Mouse (Mus musculus): ENCODE measurements around the gene Mast1.

The Mast1 gene

DNA sequence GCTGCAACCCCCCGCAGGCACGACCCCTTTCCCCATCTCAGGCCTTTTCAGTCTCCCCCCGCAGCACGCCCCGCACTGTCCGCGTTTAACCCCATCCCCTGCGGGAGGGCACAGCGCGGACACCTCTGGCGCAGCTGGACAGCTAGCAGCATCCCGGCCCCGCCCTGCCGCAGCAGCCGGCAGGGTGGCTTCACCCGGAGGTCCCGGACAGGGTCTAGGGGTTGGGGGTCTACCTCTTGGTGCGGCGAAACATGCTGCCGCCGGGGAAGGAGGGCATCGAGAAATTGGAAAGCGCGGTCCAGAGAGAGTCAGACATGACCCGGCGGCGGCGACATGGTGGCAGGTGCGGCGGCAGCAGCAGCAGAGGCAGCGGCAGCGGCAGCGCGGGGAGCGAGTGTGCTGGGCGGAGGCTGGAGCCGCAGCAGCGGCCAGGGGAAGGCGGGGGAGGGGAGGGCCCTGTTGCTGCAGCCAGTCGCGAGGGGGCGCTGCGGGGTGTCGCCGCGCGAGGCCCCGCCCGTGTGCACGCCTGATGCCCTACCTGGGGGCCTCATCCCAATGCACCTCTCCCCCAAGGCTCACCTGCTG is at the start of gene Mast1:
Gene Mast1 (minus strand): TSS at position 398 of the 585 bp plus-strand sequence.
- DNase-seq, result peak; percentile 81

DNA sequence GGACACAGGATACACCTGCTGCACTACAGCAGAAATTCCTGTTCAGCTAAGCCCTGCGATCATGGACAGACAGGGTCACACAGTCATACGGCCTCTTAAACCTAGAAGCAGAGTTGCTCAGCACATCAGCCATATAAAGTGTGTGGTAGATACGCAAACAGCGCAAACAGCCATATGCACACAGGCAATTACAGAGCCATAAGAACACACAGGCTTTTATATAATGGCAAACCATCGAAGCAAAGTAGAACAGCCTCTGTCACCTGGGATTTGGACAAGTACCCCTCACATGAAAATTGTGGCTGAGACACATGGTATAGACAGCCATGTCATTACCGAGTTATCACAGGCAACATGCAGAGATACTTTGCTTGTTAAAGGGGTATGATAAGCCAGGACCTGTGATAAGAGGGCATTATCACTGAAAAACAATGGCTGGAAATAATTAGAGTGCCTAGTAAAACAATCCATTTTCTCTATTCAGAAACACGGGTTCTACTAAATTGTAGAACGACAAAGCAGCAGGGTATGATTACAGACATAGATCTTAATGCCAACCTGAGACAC is 49.3 kb upstream of the Mast1 start:
- DNase-seq, result no peak

DNA sequence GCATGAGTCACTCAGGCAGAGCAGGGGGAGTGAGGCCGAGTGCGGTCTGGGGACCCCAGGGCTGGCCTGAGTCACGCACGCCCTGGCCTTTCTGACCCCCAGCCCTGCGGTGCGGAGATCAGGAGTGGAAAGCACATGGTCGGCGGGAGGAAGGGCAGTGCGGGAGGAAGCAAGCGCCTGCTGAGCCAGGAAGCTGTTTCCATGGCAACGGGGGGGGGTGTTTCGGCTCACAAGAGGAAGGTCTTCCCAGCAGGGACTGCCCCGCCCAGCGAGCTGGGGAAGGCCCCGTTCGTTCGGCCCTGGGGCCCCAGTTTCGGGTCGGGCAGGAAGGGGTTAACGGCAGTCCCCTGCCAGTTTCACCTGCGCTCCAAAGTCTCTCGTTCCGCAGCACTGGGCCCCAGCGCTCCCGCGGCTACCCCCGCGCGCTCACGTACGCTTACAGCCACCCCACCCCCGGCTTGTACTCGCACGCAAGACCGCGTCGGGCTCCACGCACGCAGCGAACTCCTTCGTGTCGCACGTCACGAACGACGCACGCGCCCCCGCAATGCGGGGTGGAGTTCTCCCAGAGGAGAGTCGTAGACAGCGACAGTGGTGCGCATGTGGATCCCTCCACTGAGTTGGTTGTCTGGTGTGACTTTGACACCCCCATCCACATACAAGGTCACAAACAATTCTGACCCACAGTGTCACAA is 48.7 kb upstream of the Mast1 start:
- DNase-seq, result peak; percentile 98

DNA sequence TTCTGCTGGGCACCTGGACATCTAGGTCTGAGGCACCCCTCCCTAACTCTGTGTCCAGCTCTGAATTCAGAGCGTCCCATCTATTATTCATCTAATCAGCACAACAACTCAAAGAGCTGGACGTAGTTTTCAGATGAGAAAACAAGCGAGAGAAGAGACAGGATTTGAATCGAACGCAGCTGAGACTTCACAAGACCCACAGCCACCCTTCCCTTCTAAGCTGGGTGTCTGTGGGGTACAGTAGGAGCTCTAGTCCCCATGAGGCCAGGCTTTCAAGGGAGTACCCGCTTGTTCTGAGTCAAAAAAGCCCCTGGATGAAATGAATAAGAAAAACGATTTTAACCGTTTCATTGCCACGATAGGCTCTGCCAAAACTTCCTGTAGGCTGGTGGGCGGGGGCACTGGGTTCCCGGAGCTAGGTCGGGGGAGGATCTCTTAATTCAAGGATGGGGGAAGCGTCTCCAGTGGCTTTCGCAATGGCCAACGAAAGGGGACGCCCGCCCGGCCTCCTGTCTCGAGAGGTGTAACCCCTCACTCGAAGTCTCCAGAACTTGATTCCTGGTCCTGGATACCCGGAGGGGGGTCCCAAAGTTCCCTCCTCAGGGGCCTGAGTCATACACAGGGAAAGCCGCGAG is 48.0 kb upstream of the Mast1 start:
- DNase-seq, result no peak

DNA sequence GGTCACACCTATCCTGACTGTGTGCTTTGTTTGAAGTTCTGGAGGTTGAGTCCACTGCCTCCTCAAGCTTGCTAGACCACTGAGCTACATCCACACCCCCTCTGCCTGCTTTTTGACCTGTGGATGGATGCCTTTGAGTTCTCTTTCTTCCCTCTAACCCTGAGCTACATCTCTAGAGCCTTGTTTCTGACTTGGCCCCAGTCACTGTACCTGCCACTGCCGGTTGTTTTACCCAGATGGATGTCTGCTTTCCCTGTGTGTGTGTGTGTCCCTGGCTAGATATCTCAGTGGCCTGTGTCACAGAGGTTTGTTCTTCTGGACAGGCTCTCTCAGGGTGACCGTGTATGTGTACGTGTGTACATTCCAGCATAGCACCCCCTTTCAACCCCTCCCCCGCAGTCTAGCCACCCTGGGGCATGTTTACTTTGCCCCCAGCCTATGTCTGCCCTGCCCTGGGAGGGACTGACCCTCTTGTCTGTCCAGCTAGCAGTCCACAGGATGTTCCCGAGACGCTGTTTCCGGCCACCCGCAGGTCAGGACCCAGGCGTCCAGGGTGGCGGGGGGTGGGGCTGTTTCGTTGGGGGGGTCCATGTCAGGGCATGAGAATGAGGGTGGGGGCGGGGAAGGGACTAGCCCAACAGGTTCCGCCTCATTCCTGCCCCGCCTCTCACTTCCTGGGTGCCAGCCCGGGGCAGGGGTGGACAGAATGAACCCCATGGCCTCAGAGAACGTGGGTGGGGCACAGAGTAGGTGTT is 47.3 kb upstream of the Mast1 start:
- DNase-seq, result no peak

DNA sequence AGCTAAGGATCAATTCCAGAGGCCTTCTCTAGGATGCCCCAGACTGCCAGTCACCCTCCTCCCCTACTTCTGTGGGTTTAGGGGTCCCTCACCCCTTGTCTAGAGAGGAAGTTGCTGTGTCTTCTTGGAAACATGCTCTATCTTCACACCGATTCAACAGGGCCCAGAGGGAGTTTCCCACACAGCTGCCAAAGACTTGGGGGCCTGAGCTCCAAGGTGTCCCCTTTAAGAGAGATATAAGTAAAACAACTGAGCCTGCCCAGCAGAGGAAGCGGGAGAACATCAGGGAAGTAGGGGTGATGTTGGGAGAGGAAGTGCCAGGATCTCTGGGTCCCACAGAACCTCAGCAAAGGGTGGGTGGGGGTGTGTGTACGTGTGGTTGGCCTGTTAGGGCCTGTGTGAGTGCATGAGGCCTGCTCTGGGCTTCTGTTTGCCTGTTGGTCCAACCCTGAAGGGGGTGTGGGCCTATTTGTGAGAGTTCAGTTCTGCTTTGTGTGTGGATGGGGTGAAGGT is 45.4 kb upstream of the Mast1 start:
- no peak for DNase-seq

DNA sequence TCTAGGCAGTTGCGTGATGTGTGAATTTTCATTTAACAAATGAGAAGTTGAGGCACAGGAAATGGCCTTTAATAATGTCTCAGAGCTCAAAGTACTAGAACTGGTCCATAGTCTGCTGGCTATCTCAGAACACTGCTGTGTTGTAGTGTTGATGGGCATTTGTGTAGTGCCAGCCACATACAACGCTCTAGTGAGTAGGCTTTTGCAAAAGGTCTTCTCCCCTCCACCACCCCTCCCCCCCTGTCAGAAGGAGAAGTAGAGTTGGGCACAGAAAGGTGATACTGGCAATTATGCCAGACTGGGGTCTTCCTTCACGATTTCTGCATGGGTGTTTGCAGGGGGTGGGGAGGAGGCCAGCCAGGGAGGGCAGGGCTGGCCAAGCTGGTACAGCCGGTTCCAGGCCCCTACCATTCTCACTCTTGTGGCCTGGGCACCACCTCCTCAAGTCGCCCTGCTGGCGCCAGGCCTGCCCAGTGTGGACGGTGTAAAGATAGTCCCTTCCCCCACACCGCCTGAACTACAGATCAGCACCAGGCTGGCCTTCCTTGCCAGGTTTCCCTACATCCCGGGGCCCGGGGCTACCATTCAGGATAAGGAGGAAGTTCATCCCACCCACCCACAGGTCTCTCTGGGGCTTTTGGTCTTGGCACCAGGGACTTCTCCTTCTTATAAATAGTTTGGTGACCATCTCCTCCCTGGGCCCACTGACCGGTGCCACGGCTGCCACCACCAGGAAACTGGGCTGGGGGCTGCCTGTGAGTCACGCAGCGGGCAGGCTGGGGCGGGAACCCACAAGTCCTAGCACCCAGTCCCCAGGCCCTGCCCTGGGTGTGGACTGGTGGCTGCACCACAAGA is 44.7 kb upstream of the Mast1 start:
- DNase-seq, result no peak

DNA sequence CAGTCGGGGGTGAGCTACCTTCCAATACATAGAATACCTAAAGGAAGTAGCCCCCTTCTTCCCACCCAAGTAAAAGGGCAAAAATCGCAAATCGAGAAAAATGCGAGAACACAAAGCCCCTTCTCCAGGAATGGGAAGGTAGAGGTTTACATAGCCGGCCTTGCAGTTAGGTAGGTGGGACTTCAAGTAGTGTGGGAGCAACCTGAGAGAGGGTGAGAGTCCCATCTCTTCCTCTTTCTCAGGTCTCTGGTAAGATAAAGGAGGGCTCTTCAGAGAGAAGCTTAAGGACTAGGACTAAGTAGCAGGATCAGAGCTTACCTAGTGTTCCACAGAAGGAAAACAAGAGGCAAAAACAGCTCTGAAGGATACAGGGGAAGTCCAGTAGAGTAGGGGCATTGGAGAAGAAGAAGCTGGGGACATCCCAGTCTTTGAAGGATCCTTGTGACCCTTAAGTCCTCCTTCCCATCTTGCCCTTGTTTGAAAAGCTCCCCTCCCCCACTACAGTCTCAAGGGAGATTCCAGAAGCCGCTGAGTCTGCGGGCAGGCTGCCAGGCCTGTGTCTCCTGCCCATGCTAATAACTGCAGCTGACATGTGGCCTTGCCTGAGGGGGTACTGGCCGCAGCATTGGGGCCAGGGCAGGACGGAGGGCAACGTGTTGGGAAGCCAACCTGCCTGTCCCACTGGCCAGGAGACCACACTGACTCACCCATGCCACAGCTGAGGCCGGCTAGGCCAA is 43.6 kb upstream of the Mast1 start:
- no peak for DNase-seq

DNA sequence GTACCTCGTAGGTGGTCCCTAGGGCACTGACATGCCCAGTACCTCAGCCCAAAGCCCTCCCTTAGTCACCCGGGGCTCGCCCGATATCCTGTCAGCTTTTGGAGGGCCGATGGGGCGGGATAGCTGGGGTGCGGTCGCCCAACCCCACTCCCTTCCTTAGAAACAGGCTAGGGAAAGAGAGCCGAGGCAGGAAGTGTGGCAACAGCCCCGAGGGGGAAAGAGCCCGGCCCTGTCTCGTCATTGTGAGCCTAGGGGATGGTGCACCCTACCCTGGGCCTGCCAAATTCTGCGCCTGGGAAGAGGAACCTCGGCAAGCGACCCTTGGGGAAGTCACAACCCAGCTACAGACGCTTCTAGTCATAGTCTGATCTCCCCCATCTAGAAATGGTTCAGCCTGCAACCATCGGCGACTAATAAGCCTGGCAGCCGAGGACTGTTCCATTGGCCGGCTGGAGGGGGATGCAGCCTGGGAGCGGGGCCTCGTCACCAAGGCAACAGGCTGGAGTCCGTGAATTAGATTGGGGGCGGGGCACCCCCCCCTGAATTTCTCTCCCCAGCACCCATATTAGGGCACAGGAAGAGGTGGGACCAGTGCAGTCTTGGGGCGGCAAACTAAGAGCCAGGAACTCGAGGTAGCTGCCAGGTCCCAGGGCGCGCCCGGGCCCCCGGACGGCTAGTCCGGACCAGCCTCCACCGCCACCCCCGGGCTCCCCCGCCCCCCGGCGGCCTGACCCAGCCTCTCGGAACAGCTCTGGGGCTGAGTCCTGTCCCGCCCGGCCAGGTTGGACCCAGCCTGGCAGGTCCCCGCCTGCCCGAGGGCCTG is 42.7 kb upstream of the Mast1 start:
- DNase-seq, result peak; percentile 95

DNA sequence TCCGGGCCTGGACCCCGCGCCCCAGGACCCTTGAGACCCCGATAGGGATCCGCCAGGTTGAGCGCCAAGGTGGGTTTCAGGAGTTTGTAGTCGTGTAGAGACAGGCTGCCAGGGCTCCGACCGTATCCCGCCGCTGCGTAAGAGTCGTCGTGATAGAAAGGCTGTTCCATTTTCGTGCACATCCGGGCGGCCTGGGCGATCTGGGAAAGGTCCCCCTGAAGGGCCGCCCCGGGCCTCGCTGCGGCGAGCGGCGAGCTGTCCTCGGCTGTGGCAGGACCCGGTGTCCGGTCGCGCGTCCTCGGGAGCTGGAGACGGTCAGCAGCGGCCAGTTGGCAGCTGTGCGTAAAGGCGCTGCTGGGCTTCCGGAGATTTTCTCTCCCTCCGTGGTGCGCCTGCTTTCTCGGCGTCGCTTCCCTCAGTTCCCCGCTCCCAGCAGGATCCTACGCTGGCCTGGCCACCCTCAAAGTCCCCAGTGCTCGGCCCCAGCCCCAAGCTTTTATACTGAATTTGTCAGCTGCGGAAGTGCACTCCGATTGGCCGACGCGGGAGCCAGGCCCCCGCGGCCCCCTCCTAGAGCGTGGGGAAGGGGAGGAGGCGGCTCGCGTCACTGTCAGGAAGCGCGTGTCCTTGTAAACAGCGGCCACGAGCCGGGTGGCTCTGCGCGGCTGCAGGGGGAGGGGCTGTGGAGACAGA is 41.2 kb upstream of the Mast1 start, which contains the start of gene Junb:
Gene Junb (minus strand): TSS at position 471 of the 693 bp plus-strand sequence.
- peak; percentile 97 for DNase-seq

DNA sequence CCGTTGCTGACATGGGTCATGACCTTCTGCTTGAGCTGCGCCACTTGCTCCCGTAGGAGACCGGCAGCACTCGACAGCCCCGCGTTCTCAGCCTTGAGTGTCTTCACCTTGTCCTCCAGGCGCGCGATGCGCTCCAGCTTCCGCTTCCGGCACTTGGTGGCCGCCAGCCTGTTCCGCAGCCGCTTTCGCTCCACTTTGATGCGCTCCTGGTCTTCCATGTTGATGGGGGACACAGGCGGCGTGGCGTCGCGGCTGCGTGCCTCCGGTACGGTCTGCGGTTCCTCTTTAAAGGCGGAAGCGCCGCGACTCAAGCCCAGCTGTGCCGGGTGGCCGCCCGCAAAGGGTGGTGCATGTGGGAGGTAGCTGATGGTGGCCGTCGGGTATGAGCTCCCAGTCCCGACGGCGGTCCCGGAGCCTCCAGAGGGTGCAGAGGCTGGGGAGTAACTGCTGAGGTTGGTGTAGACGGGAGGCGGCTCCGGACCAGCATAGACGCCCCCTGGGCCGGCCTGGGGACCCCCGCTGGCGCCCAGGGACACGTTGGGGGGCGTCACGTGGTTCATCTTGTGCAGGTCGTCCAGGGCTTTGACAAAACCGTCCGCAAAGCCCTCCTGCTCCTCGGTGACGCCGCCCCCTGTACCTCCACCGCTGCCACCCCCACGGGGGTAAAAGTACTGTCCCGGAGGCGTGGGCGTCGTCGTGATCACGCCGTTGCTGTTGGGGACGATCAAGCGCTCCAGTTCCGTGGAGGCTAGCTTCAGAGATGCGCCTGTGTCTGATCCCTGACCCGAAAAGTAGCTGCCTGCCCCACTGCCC is 40.5 kb upstream of the Mast1 start:
- peak; percentile 71 for DNase-seq

DNA sequence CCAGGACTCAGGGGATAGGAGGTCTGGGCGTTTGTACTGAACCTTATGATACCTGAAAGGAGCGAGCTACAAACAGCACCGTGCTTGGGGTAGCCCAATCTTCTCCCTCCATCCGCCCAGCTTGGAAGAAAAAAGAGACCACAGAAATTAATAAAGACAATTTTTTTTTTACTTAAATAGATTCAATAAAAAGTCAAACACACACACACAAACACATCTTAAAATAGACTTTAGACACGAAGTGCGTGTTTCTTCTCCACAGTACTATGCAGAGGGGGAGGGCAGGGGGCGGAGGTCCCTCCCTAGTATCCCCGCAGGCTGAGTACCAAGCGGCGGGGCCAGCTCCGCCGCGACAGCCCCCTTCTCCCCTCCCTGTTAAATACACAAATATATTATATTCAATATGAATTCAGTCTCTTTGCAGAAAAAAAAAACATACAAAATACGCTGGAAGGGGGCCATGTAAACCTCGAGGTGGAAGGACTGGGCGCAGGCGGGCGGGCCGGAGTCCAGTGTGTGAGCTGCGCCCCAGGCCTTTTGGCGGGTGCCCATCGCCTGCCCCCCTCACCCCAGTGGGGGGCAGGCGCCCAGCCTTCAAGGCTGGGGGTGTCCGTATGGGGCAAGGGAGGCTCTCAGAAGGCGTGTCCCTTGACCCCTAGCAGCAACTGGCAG is 39.7 kb upstream of the Mast1 start:
- no peak for DNase-seq

DNA sequence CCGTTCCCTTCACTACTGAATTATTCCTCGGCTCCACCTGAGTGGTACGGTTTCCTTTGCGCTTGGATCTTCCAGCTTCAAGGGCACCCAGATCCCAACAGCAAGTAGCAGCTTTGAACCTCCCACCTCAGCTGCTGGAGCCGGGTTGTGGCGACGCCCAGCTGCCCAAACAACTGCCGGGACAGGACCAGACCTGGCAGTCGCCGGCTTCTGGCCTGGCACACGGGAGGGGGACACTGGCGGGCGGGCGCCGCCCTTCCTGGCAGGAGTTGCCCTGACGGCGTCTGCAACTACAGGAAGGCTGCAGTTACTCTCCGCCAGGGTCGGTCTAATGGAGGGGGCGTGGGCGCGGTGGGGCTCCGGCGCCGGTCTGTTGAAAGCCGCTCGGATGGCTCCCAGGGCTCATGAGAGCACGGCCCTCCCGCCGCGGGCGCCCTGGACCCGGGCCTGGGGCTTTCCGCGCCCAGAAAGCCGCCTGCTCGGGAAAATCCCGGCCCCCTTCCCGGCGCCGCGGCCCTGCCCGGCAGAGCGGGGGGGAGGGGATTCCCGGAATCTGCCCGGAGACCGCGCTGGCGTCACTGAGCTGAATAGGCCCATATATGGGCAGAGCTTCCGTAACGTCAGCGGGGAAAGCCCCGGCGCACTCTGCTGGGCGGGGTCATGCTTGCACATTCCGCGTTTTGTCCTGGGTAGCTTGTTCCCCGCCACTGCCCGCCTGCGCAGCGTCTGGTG is 39.0 kb upstream of the Mast1 start:
- peak; percentile 96 for DNase-seq

DNA sequence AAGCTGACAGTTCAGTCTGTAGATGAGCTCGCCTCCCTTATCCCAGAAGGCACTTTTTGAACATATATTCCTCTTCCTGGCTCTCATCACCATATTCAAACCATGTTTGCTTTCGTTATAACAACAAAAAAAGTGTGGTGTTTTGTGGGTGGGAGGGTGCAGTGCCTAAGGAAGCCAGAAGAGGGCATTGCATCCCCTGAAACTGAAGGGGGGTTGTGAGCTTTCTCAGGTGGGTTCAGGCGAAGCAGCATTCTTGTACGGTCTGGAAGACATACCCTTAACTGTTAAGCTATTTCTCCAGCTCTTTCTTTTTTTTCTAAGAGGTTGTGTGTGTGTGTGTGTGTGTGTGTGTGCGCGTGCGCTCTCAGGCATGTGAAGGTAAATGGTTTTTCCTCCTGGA is 38.3 kb upstream of the Mast1 start:
- DNase-seq, result no peak

DNA sequence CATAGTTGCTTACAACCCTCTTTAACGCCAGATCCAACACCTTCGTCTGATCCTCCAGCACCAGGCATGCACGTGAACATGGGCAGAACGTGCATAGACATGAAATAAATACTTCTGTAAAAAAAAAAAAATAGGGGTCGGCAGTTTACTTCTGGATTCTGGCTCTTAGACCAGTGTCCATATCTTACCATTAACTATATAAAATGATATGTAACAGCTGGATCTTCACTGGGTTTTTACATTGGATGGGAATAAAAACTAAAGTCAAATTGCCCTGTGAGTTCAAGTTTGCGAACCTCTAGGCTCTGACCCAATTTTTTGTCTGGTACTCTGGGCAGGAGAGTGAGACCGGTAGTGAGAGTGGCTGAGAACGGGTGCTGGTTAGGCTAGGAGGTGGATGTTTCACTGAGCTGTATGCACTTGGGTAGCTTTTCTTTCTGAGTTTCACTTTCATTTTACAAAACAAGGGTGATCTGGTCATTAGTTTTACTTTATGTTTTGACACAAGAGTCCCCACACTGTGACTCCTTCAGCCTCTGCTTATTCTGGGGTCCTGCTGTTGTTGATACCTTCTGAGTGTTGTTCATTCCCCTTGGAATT is 37.5 kb upstream of the Mast1 start:
- no peak for DNase-seq

DNA sequence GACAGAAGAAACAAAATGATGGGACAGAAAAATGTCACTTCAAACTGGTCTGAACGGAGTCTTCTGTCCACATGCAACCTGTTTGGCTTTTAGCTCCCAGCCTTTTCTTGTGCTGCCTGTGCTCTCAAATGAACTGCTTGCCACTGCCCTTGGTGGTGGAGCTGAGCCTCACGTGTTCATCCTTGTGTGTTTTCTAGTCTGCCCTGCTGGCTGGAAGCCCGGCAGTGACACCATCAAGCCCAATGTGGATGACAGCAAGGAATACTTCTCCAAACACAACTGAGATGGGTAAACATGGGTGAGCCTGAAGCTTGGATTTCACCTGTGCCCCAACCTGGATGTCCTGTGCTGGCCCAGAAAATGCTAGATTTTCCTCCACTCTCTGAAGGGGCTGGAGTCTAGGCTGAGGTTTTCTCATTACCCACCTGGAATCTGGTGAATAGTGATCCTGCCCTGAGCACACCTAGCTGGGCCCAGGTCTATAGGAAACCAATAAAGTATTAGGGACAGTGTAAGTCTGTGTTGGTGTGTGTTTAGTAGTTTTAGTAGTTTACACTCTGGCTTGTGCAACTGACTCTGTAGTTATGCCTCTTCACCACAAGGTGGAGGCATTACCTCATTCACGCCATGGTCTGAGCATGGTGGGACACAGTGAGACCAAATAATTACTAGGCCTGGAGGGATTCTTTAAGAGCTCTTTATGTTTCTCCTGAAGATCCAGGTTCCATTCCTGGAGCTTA is 36.8 kb upstream of the Mast1 start:
- no peak for DNase-seq

Data from right cerebral cortex, adult 18-20 months (tissue).